Mouse (Mus musculus) adrenal gland, adult 10 weeks (tissue): ENCODE results near the gene Hecw2. TPM values are rescaled to one million over a fixed set of nuclear protein-coding genes. Genes with fewer than 3 reads are reported as not detected.

Experiments used
- polyA plus RNA-seq: library from polyadenylated mRNA; stranded (reverse); fragments of 350-450 nt; fragmentation: Illumina TruSeq; extraction: RNeasy Lipid Tissue Mini Kit (QIAGEN cat#74804); gene quantifications from one replicate; pipeline ENCODE4 v1.2.3, GENCODE M21; 2014; ENCODE audit warnings: low read depth, low replicate concordance

Hecw2 gene
- 15.0 TPM for polyA plus RNA-seq

DNA sequence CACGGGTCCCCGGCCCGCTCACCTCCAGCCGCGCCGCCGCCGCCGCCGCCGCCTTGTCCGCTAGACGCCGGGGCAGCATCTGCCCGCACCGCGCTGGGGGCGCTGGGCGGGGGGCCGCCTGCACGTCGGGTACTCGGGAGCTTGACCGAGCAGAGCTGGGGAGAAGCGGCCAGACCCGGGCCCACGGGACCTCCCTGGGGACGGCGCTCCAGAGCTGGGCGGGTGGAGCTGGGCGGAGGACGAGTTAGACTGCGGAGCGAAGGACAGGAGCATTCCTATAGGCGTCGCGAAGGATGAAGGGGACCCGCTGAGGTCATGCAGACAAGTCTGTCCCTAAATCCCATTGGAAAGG lies at the start of gene Hecw2:
Hecw2 (minus strand) TSS at position 215 of the 352 bp plus-strand sequence.

DNA sequence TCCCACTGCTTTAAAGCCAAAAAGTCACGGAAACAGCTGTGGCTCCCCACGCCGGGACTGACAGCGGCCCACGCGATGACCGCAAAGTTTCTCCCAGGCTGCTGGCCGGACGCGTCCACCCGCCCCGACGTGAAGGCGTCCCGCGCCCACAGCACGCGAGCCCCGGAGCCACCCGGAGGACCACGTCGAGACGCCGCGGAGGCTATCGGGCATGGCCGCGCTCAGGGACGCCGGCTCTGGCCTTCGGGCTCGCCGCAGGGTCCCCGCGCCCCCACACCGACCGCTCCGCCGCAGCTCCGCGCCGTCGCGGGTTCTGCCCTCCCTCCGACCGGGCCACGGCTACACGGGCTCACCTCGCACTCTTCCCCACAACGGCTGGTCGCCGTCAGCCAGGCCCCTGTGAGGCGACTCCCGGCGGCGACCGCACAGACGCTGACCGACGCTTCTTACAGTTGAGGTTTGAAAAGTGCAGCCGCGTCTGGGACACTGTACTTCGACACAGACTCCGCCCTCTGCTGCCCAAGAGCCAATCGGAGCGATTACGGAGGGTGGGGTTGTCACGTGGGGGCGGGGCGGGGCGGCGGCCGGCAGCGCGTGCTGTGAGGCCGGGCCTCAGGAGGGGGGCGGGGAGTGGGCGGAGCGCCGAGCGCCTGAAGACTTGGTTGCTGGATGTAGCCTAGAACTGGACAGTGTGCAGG lies 410.1 kb downstream of the Hecw2 start, which contains the start of gene Stk17b:
Stk17b (minus strand) TSS at position 504 of the 698 bp plus-strand sequence.

Other genes starting within 250 kb of the Hecw2 start
- not detected for gene Ccdc150, start 55.5 kb upstream of the Hecw2 start, polyA plus RNA-seq
- 47.4 TPM for gene Gtf3c3, start 243.8 kb upstream of the Hecw2 start, polyA plus RNA-seq